Mouse (Mus musculus) neutrophil, adult 5-6 weeks (primary cell): ENCODE measurements around the gene Slc1a4. TPM values are rescaled to one million over a fixed set of nuclear protein-coding genes. Genes with fewer than 3 reads are reported as not detected.

Experiments used
- ATAC-seq: fragments of 151-379, 151-347 bp; 2 replicates; pipeline ENCODE4 v1.8.0; 2017; ENCODE audit warnings: mild to moderate bottlenecking, moderate TSS enrichment; ENCODE audit not compliant: insufficient number of reproducible peaks, poor library complexity, low FRiP score, severe bottlenecking; ENCODE audit errors: extremely low read depth
- total RNA-seq: library from RNA; stranded (forward); fragments of 200-1000 nt; gene quantifications from 2 replicates; pipeline ENCODE4 v1.2.3, GENCODE M21; 2017

The Slc1a4 gene
- total RNA-seq, 1 experiment from 2014 or later, result not detected

DNA sequence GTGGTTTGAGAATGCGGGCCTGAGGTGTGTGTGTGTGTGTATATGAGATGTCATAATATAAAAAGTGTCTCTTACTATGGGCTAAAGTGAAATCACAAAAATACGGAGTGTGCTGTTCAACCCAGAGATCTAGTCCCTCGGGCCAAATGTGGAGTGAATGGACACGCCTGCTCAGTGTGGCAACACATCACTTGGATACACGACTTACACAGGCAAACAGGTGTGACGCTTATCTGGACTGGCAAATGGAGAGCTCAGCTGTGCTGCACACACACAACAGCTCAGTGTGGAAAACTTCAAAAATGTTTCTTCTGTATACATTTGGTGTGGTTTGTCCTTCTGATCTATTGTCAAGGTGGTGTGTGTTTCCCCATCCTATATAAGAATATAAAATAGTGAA is 3.7 kb downstream of the Slc1a4 start:
- no peak for ATAC-seq

DNA sequence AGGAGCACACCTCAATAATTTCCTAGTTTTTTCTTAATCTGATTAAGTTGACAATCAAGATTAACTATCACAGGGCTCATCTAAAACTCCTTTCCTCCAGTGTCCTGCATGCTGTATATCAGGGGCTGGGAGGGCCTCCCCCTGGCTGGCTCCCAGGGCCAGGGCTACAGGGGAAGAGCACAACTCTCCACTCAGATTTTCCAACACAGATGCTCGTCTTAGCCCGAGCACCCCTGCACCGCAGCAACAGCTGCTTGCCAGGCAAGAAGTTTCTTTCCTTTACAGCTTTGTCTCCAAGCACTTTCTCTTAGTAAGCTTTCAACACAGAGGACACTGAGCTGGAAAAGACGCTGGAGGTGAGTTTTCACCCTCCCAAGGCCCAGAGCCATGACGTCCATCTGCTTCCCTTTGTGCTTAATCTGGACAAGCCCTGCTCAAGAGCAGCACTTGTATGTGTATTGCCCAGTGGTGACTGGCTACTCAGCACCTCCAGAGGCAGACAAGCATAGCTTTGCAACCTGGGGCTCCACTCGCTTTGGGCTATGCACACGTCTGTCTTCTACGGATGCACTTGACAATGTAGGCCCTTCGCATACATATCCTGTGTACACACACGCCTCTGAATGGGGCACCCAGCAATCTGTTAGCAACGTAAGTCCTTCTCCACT is 6.1 kb downstream of the Slc1a4 start:
- ATAC-seq, result no peak

DNA sequence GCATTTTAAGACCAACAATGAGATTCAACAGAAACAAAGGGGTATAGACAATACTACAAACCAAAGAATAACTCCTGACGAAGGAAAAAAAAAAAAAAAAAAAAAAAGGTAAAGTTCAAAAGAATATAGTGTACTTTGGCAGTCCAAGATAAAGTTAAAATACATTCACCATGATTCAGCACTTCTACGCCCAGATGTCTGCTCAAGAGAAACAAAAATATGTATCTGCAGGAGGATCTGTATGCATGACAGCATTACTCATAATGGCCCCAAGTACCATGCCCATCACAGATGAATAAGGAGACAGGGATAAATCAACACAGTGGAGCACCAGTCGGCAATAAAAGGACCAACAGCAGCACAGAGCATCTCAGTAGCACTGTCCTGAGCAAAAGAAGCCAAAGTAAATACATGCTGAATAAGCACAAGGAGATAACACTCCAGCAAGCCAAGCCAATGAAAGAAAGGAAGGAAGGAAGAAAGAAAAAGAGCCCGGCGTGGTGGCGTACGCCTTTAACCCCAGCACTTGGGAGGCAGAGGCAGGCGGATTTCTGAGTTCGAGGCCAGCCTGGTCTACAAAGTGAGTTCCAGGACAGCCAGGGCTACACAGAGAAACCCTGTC is 7.3 kb downstream of the Slc1a4 start:
- ATAC-seq, result no peak

DNA sequence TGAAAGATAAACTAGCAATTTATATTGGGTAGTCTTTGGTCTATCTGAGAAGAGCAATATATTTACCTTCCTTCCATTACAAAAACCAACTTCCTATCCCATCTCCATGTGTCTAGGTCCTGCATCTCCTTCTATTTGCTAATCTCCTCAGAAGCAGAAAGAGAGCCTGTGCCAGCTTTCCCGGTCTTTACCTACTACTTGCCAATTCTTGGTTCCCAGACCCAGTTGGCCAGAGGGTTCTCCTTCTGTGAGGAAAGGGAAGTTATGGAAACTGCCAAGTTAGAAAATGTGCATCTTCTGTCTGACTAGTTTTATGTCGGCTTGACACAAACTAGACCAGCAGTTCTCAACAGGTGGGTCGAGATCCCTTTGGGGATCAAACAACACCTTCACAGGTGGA is 8.5 kb downstream of the Slc1a4 start:
- no peak for ATAC-seq

DNA sequence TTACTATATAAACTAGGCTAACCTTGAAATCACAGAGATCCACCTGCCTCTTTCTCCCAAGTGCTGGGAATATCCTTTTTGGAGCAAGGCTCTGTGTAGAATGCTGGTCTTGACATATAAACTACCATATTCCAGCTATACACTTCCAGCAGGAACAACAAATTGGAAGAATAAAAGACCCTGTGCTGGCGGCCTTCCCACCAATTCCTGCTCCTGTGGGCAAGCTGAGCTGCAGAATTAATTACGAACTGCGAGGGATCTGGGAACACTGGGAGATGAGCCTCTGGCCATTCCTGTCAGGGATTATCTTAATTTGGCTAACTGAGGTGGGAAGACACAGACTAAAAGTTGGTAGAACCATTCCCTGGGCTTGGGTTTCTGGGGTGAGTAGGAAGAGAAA is 10.1 kb downstream of the Slc1a4 start:
- no peak for ATAC-seq

DNA sequence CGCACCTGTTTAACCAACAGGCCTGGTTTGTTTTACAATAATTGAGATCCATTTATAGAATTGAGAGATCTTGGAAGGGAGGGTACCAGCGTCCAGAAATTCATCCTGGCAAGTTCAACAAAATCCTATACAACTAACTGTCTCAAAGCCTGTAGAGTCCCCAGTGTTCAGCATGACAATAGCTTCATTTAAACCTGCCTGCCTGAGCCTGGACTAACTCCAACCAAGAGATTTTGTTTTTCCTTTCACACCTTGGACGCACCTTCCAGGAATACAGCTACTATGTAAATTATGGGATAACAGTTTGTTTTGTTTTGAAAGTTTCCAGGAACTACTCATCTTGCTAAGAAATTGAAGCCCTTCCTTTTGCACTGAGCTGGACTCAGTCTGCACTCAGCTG is 11.9 kb downstream of the Slc1a4 start:
- no peak for ATAC-seq

DNA sequence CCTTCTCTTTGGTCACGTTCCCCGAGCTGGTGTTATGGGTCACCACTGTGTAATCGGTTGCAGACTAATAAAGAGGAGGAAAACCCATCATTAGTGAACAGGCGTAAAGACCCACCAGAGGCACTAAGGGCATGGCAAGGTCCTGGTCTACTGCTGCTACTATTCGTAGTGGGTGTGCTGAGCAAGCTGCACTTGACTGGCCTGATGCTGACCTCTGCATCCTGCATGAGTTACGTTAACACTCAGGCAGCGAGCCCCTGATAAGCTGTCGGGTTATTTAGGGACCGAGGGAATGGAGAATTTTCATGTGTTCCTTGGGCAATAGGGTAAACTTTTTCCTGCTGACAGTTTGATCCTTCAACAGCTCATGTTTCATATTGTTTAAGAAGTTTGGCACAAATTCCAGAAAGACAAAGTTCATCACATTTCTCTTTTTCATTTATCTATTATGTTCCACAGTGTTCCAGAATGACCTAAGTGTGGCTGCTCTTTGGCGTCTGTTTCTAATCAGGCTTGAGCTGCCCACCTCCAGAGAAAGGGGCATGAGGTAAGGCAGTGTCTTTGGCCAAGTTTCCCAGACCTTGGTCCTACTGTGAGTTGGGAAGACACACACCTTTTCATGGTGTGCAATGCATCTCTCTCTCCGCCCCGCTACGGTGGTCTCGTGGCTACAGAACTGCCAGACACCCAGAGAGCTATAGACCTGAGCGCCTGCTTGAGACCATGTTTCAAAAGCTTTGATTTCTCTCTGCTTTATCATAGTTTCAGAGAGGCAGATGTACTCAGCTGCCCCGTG is 13.7 kb downstream of the Slc1a4 start:
- ATAC-seq, result no peak

DNA sequence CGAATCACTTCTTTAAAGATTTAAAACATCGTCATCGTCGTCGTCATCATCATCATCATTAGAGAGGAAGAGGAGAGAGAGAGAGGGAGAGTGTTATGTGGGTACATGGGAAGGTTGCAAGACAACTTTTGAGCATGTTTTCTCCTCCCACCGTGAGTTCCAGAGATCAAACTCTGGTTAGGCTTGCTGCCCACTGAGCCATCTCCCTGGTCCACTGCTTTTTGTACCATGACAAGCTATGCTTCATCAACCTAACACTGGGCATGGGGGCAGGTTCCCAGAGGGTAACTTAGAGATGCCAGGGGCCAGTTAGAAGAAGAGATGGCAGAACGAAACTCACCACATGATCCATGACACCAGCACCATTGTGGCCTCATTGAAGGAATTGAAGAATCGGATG is 18.9 kb downstream of the Slc1a4 start:
- ATAC-seq, result no peak

DNA sequence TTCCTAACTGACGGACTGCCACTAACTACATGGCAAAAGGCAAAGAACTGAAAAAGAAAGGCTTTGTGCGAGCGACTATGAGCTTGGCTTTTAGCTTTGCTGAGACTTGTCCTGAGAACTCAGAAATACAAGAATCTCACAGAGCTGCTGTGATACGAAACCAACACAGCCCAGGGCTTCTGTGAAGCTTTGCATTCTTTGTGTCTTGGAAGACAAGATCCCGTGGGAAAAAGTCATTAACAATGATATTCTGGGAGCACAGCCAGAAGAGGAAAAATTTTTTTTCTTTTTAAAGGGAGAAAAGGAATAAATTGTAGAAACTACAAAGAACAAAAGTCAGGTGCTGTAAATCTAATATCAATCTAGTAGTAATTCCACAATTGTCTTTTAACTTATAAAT is 23.5 kb downstream of the Slc1a4 start:
- no peak for ATAC-seq

DNA sequence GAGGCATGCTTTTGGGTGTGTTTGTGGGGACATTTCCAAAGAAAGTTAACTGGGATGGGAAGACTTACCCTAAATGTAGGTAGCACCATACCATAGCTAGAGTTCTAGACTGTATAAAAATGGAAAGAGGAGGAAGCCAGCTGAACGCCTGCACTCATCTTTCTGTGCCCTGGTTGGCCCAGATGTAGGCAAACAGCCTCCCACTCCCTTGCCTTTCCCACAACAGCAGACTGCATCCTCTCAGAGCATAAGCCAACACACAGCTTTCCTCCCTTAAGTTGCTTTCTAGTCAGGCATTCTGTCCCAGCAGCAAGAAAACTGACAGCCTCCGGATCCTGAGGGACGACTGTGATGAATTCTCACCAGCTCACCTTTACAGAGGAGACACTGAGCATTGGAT is 25.1 kb downstream of the Slc1a4 start:
- no peak for ATAC-seq

DNA sequence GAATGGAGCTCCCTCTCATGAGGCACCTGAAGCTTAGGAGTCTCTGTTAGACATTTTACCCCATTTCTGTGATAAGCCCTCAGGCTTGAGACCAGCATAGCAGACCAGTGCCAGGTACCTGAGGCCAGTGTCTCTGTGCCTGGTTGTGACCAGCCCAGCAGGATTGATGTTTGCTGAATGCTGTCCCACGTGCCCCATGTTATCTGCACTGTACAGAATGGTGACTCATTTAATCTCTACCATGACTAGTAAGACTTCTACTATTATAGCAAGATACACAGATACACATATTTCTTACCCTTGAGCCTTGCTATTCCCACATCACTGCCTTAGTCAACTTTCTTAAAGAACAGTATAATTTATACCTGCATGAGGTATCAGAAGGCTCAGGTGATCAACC is 26.9 kb downstream of the Slc1a4 start:
- ATAC-seq, result no peak

DNA sequence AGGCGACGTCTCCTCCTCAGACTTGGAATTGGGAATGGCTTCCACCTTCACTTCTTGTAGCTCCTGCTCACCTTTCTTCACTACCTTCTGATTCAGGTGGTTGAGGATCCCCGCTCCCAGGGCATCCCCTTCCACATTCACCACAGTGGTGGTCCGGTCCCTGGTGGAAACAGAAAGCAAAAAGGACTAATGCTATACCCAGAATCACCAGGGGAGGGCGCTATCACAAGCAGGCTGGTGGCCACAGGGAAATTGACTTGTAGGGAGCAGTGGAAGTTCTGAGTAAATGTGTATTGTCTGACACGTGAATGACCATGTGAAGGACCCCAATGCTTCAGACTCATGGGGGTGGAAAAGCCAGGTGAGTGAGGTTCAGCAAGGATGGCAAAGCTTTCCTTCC is 28.2 kb downstream of the Slc1a4 start:
- ATAC-seq, result no peak

DNA sequence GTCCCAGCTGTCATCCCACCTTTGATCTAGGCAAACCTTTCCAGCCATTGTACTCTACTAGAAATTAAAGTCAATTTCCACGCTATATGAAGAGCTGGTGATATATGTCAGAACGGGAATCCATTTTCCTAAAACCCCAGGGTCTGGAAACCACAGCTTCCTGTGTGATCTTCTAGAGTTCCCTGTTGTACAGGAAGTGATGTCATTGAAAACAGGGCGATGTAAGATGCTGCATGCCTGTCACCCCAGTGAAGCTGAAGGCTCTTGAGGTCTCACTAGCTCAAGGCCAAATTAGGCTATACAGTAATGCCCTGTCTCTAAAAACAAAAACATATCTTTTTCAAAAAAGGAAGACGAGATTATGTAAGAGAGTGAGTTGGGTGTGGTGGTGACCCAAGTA is 31.2 kb downstream of the Slc1a4 start:
- no peak for ATAC-seq

DNA sequence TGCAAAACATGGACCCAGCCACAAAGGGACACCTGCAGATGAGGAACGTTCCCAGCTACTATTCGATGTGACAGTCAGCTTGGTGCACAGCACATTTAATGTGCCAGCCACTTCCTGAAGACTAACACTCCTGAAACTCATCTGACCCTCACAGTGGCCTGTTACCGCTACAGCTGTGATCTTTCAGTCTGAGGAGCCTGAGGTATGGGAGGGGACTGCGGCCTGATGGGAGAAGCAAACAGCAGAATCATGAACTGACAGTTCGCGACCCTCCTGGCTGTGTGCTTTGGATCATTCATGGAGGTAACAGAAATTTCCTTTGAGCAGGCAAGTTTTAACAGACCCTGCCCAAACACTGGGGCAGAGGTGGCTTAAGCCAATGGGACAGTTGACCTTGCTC is 31.7 kb downstream of the Slc1a4 start:
- no peak for ATAC-seq

DNA sequence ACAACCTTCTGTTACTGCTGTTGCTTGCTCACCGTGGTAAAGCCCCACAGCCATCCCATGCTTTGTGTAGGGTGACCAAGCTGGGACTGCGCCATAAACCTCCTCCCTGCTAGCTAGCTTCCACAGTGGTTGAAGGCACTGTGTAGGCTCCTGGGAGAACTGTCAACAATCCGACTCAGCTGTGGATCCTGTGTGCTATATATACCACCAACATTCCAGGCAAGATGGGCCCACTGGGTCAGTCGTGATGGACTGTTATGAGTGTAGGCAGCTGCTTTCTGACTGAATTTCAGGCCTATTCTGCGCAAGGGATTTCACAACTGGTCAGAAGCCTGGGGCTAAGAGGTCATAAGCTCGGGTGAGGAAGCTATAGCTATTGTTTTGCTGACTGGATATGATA is 32.6 kb downstream of the Slc1a4 start:
- ATAC-seq, result no peak

DNA sequence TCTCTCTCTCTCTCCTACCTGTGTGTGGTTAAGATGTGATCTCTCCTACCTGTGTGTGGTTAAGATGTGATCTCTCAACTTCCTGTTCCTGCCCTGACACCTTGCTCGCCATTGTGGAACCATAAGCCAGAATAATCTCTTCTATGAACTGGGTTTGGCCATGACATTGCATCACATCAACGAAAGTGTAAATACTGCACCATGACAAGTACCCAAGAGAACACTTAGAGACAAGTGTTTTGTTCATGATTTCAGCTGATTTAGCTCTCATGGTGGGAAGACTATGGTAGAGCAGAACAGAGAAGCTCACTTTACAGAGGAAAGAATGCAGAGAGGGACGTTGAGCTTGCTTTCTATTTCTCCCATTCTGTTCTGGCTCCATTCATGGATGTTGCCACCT is 48.0 kb downstream of the Slc1a4 start:
- no peak for ATAC-seq

DNA sequence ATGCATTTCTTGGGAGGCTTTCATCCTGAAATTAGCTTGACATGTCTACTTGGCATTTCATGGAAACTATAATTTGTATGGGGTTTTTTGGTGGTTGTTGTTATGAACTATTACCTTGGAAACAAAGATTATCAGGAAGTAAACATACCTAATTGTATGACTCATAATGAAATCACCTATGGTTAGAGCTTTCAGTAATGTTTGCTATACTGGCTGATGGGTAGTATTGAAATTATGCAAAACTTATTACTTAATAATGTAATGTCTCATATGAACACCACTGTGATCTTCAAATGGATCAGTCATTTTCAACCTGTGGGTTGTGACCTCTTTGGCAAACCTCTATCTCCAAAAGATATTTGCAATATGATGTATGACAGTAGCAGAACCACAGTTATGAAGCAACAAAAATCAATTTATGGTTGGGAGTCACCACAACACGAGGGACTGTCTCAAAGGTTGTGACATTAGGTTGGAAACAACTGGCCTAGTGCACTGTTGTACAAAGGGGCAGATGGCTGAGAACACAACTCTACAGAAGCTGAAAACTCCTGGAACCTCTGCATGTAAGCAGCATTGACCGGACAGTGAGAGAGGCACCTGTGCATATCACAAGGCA is 49.8 kb downstream of the Slc1a4 start:
- ATAC-seq, result no peak

DNA sequence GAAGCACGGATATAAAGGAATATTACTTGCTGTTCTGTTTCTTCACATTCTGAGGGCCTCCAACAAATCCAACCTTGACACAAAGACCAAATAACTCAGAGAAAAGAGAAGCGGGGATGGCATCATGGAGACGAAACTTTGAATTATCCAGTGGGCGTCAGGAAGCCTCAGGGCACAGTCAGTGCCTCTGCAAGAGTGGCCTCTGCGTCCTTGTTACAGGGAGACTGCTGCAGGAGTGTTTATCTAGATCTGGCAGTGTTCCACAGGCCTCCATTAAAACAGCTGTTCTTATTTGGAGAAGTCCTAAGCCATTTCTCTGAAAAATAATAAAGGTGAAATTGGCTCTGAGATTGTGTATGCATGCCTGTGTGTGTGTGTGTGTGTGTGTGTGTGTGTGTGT is 51.5 kb downstream of the Slc1a4 start:
- ATAC-seq, result no peak

DNA sequence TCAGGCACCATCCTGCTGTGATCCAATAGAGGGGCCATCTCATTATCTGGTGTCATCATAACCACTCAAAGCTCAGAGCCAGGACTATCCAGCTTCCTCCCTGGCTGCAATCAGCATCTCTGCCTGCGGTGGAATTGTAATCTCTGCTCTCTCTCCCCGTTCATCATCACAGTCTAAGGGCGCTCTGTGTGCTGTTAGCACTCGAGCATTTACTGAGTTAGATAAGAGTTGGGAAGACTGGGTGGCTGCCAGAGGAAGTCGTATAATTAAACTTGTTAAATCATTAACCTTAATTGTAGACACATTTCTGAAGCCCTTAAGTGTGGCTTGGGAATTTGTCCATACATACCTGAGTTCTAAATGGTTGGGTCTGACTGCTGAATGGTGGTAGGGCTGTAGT is 53.8 kb downstream of the Slc1a4 start:
- no peak for ATAC-seq

DNA sequence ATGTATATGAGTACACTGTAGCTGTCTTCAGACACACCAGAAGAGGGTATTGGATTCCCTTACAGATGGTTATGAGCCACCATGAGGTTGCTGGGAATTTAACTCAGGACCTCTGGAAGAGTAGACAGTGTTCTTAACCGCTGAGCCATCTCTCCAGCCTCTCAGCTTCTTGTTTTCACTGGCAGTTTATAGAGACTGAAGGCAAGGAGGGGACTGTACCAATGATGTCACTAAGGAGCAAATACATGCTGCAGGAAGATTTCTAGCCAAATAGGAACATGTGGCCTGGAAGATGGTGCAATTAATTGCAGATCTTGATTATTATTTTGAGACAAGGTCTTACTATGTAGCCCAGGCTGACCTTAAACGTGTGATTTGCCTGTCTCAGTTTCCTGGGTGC is 55.4 kb downstream of the Slc1a4 start:
- no peak for ATAC-seq
